Mouse (Mus musculus) olfactory bulb, adult 2 months (tissue): ENCODE measurements around the gene Dtnb.

Source experiments
- CTCF ChIP-seq: fragments of 200-500 bp; IDR thresholded peaks from 2 replicates; pipeline ENCODE4 v1.5.1; 2012; ENCODE audit warnings: low read depth, mild to moderate bottlenecking, low read length, moderate library complexity; ENCODE audit not compliant: insufficient read depth
- POLR2A ChIP-seq: fragments of 200-500 bp; IDR thresholded peaks from 2 replicates; pipeline ENCODE4 v1.6.1; 2012; ENCODE audit warnings: mild to moderate bottlenecking, low read depth, low read length, moderate library complexity; ENCODE audit not compliant: insufficient read depth

- no peak for TF ChIP-seq CTCF
- TF ChIP-seq POLR2A, result no peak
These were observed 196.2 kb downstream of the Dtnb start for GRCm38 (mm10) chr12:3768391-3768790.
